Mouse (Mus musculus) bone marrow macrophage, adult 2 months (primary cell): Measurements from ENCODE around the gene Zc3h12a. TPM values are rescaled to one million over a fixed set of nuclear protein-coding genes. Genes with fewer than 3 reads are reported as not detected.
A peak's percentile ranks its signal among the peaks of the same experiment; 100 is the strongest.

ENCODE experiments used
- H3K27ac ChIP-seq: 2 replicates; pipeline ENCODE4 v1.5.1; 2012; ENCODE audit warnings: low read depth, low read length; ENCODE audit not compliant: insufficient read depth
- H3K4me1 ChIP-seq: 2 replicates; pipeline ENCODE4 v1.6.1; 2012; ENCODE audit warnings: low read length; ENCODE audit not compliant: control insufficient read depth, insufficient read depth
- H3K4me3 ChIP-seq: 2 replicates; pipeline ENCODE4 v1.5.1; 2012; ENCODE audit warnings: mild to moderate bottlenecking, low read length, moderate library complexity; ENCODE audit not compliant: insufficient read depth
- CTCF ChIP-seq: IDR thresholded peaks from 2 replicates; pipeline ENCODE4 v1.5.1; 2012; ENCODE audit warnings: low read depth, mild to moderate bottlenecking, low read length, moderate library complexity
- POLR2A ChIP-seq: IDR thresholded peaks from 2 replicates; pipeline ENCODE4 v1.6.1; 2012; ENCODE audit warnings: mild to moderate bottlenecking, low read depth, low read length, borderline replicate concordance
- polyA plus RNA-seq: library from polyadenylated mRNA; stranded (reverse); fragments of >200 nt; gene quantifications from 2 replicates; pipeline ENCODE4 v1.2.4, GENCODE M21; 2012; ENCODE audit not compliant: missing spikeins, insufficient read depth, insufficient read length

Zc3h12a gene
- polyA plus RNA-seq, result 27.3 and 29.1 TPM in 2 replicates

- H3K4me1 ChIP-seq, result peaks cover 52% of the 10 kb centered on the region
- peak within 1 kb of the TSS; percentile 97 for H3K4me3 ChIP-seq
- H3K27ac ChIP-seq, result peak within 1 kb of the TSS; percentile 95
- no peak for TF ChIP-seq POLR2A
Observed at GRCm38 (mm10) chr4:125127305-125128084, at the start of gene Zc3h12a. Gene Zc3h12a (minus strand): TSS chr4:125127840.

- Histone ChIP-seq H3K27ac (no peak overlapping the region), H3K4me1 (0 out of 2 replicates have a peak, but pooled peaks cover 2% of the 10 kb centered on the region)
Observed at GRCm38 (mm10) chr4:125176639-125177165, 49.1 kb upstream of the Zc3h12a start.

GRCm38 (mm10) chr4:125176190-125176589 is 48.5 kb upstream of the Zc3h12a start:
- no peak overlapping the region for H3K27ac ChIP-seq
- H3K4me1 ChIP-seq, result 0 out of 2 replicates have a peak, but pooled peaks cover 2% of the 10 kb centered on the region
- no peak for TF ChIP-seq CTCF
- TF ChIP-seq POLR2A, result no peak
- H3K4me3 ChIP-seq, result no peak overlapping the region

More at GRCm38 (mm10) chr4:125176639-125177165, 49.1 kb upstream of the Zc3h12a start:
- H3K4me3 ChIP-seq, result no peak overlapping the region
- TF ChIP-seq POLR2A (no peak), CTCF (no peak)

GRCm38 (mm10) chr4:125175591-125175990 is 48.0 kb upstream of the Zc3h12a start:
- H3K4me1 ChIP-seq, result 0 out of 2 replicates have a peak, but pooled peaks cover 2% of the 10 kb centered on the region
- H3K27ac ChIP-seq, result no peak overlapping the region
- H3K4me3 ChIP-seq, result no peak overlapping the region
- no peak for TF ChIP-seq CTCF
- no peak for TF ChIP-seq POLR2A

- no peak for TF ChIP-seq POLR2A
- no peak for TF ChIP-seq CTCF
- Histone ChIP-seq H3K27ac (no peak overlapping the region), H3K4me1 (0 out of 2 replicates have a peak, but pooled peaks cover 2% of the 10 kb centered on the region), H3K4me3 (no peak overlapping the region)
Observed at GRCm38 (mm10) chr4:125174516-125175185, 47.0 kb upstream of the Zc3h12a start.

- no peak overlapping the region for H3K27ac ChIP-seq
- H3K4me3 ChIP-seq, result no peak overlapping the region
- H3K4me1 ChIP-seq, result 0 out of 2 replicates have a peak, but pooled peaks cover 2% of the 10 kb centered on the region
- TF ChIP-seq CTCF, result no peak
- TF ChIP-seq POLR2A, result no peak
Observed at GRCm38 (mm10) chr4:125173150-125173549, 45.5 kb upstream of the Zc3h12a start.

GRCm38 (mm10) chr4:125172736-125173135 is 45.1 kb upstream of the Zc3h12a start:
- Histone ChIP-seq H3K4me1 (0 out of 2 replicates have a peak, but pooled peaks cover 2% of the 10 kb centered on the region), H3K27ac (no peak overlapping the region), H3K4me3 (no peak overlapping the region)
- TF ChIP-seq CTCF, result no peak
- TF ChIP-seq POLR2A, result no peak

GRCm38 (mm10) chr4:125167723-125168122 is 40.1 kb upstream of the Zc3h12a start:
- TF ChIP-seq POLR2A (no peak), CTCF (no peak)
- Histone ChIP-seq H3K27ac (no peak overlapping the region), H3K4me3 (no peak overlapping the region), H3K4me1 (no peaks in the 10 kb centered on the region)

- TF ChIP-seq CTCF (no peak), POLR2A (no peak)
- no peaks in the 10 kb centered on the region for H3K4me1 ChIP-seq
Observed at GRCm38 (mm10) chr4:125164861-125165260, 37.2 kb upstream of the Zc3h12a start.

More at GRCm38 (mm10) chr4:125164861-125165260, 37.2 kb upstream of the Zc3h12a start:
- H3K4me3 ChIP-seq, result no peak overlapping the region
- H3K27ac ChIP-seq, result no peak overlapping the region
